Mouse (Mus musculus) CH12F3 (cell line): ENCODE data around the gene Gpatch11.

Experiments used
- in situ Hi-C: fragments of 300-500 bp; cut with MboI; formaldehyde crosslinking; loops from 2 replicates; pipeline ENCODE4 v1.14.3; 2020; ENCODE audit warnings: low sequenced_read_pairs

Gpatch11 gene

GRCm38 (mm10) chr17:78891020-78891419, 55.7 kb downstream of the Gpatch11 start:
- in situ Hi-C loops = no loop called here

GRCm38 (mm10) chr17:78894991-78895390, 59.6 kb downstream of the Gpatch11 start:
- in situ Hi-C loops = no loop called here

- in situ Hi-C loops = no loop called here
Observed at GRCm38 (mm10) chr17:78895394-78895793, 60.0 kb downstream of the Gpatch11 start.
